Mouse (Mus musculus) lung, postnatal 0 days (tissue): Measurements from ENCODE around the gene Cacna1g. TPM values are rescaled to one million over a fixed set of nuclear protein-coding genes. Genes with fewer than 3 reads are reported as not detected.

Experiments
- ATAC-seq: fragments of 200-750 bp; cut with Nextera tagmentation; 2 replicates; pipeline ENCODE4 v1.8.0; 2017; ENCODE audit warnings: moderate library complexity
- DNase-seq: peaks from one replicate; pipeline ENCODE4 v3.0.0-alpha.2; 2016; ENCODE audit warnings: low spot score
- H3K27ac ChIP-seq: fragments of 300-500 bp; sonication (generic); 2 replicates; pipeline ENCODE4 v1.5.1; 2014; ENCODE audit warnings: antibody characterized with exemption, mild to moderate bottlenecking, low read length, mixed read lengths
- H3K27me3 ChIP-seq: fragments of 300-500 bp; sonication (generic); replicated peaks from 2 replicates; pipeline ENCODE4 v1.6.1; 2014; ENCODE audit warnings: low read length, mixed read lengths; ENCODE audit not compliant: insufficient read depth
- H3K36me3 ChIP-seq: fragments of 300-500 bp; sonication (generic); 2 replicates; pipeline ENCODE4 v1.6.1; 2014; ENCODE audit warnings: low read length, mixed read lengths; ENCODE audit not compliant: insufficient read depth
- H3K4me1 ChIP-seq: fragments of 300-500 bp; sonication (generic); 2 replicates; pipeline ENCODE4 v1.6.1; 2014; ENCODE audit warnings: antibody characterized with exemption, low read depth, low read length, mixed read lengths; ENCODE audit not compliant: insufficient read depth
- H3K4me2 ChIP-seq: fragments of 300-500 bp; sonication (generic); replicated peaks from 2 replicates; pipeline ENCODE4 v1.6.1; 2014; ENCODE audit warnings: low read depth, mild to moderate bottlenecking, low read length, moderate library complexity, mixed read lengths
- H3K4me3 ChIP-seq: fragments of 300-500 bp; sonication (generic); 2 replicates; pipeline ENCODE4 v1.5.1; 2014; ENCODE audit warnings: low read depth, low read length
- H3K9ac ChIP-seq: fragments of 300-500 bp; sonication (generic); replicated peaks from 2 replicates; pipeline ENCODE4 v1.6.1; 2014; ENCODE audit warnings: low read depth, mild to moderate bottlenecking
- H3K9me3 ChIP-seq: fragments of 300-500 bp; sonication (generic); 2 replicates; pipeline ENCODE4 v1.6.1; 2016; ENCODE audit warnings: low read length, mixed read lengths
- CTCF ChIP-seq: IDR thresholded peaks from 2 replicates; pipeline ENCODE4 v1.5.1; 2016; ENCODE audit warnings: antibody characterized with exemption, mild to moderate bottlenecking
- EP300 ChIP-seq: IDR thresholded peaks from 2 replicates; pipeline ENCODE4 v1.6.1; 2016; ENCODE audit warnings: antibody characterized with exemption, mild to moderate bottlenecking, control low read depth
- WGBS: fragments of 180-500 bp; shearing (Covaris S2); extraction: QIAGEN DNeasy Blood & Tissue Kit; methylation state at CpG from one replicate; pipeline ENCODE4 v1.1.7; 2014; 5-methylcytosine and 5-hydroxymethylcytosine counted together
- polyA plus RNA-seq: library from polyadenylated mRNA; unstranded; fragments of >200 nt; fragmentation: Nextera tagmentation; extraction: Ambion mirVana; gene quantifications from 2 replicates; pipeline ENCODE4 v1.2.1, GENCODE M21; 2015

Gene Cacna1g
- polyA plus RNA-seq, 1 experiment from 2014 or later = 1.4 TPM

DNA sequence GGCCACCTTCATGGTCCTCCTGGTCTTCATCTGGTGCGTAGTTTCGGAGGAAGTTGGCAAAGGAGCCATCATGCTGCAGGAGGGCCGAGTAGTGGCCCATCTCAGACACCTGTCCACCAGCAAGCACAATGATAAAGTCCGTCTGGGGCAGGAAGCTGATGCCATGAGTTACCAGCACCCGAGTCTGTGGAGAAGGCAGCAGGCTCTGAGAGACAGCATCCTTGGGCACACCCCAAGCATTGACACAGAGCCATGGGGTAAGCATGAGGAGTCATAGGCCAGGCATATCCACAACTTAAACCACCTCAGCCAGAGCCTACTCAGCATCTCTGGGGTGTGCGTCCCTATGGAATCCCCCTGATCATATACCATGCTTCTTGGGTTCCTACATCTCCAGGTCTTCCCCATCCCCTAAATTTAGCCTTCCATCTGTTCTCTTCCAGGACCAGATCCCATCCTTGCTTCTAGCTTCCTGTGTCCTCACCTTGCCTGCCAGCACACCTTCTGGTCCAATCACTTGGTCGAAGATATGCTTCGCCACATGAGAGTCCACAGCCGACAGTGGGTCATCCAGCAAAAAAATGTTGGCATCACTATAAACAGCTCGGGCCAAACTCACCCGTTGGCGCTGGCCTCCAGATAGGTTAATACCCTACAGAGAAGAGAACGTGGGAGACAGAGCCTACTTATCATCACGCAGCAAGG, 112.7 kb downstream of the Cacna1g start:
- no peak for DNase-seq
- no peak overlapping the region for H3K4me2 ChIP-seq
- ATAC-seq = no peak
- H3K27me3 ChIP-seq = no peaks in the 10 kb centered on the region
- H3K4me1 ChIP-seq = peaks cover 6% of the 10 kb centered on the region; the same call in 1 of the 2 replicates
- no peaks in the 10 kb centered on the region for H3K36me3 ChIP-seq
- no peak overlapping the region for H3K27ac ChIP-seq
- no peak overlapping the region for H3K4me3 ChIP-seq
- H3K9ac ChIP-seq = no peak overlapping the region
- 89% methylated on average over 14 of the region's 14 CpGs for WGBS
- no peaks in the 10 kb centered on the region for H3K9me3 ChIP-seq
- TF ChIP-seq EP300 (no peak), CTCF (no peak)

DNA sequence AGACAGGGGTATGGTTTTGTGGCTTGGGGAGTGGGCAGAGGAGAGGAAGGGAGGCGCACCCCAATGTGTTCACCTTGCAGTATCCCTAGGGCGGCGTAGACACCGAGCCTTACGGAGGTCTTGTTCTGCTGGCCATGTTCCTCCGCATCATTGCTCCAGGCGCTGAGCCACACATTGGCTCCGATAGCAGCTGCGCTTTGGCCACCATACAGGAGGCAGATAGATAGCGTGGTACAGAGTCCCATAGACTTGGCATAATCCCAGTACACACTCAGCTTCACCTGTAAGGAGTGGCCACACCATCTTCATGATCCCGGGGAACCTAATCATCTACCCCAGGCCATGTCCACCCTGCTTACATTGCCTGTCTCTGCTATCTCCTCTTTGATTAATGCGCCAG, 114.8 kb downstream of the Cacna1g start:
- TF ChIP-seq EP300 (no peak), CTCF (no peak)
- DNase-seq (no peak), ATAC-seq (no peak)
- H3K9me3 ChIP-seq = no peaks in the 10 kb centered on the region
- no peak overlapping the region for H3K4me2 ChIP-seq
- H3K27ac ChIP-seq = no peak overlapping the region
- H3K36me3 ChIP-seq = no peaks in the 10 kb centered on the region
- H3K27me3 ChIP-seq = no peaks in the 10 kb centered on the region
- no peaks in the 10 kb centered on the region for H3K4me1 ChIP-seq
- 91% methylated on average over 12 of the region's 12 CpGs for WGBS
- no peak overlapping the region for H3K9ac ChIP-seq
- H3K4me3 ChIP-seq = no peak overlapping the region

Other genes starting within 250 kb of the Cacna1g start
- gene Wfikkn2, start 228.2 kb downstream of the Cacna1g start, polyA plus RNA-seq = 0.46 and 0.60 TPM in 2 replicates
- not detected in 2 replicates for gene Gm21885, start 192.3 kb downstream of the Cacna1g start, polyA plus RNA-seq
- gene Luc7l3, start 152.2 kb downstream of the Cacna1g start, polyA plus RNA-seq = 79.4 and 84.0 TPM in 2 replicates
- 33.3 and 33.6 TPM in 2 replicates for gene Ankrd40, start 146.2 kb downstream of the Cacna1g start, polyA plus RNA-seq
- 8.7 and 10.4 TPM in 2 replicates for gene Abcc3, start 81.2 kb downstream of the Cacna1g start, polyA plus RNA-seq
- gene Spata20, start 12.0 kb upstream of the Cacna1g start, polyA plus RNA-seq = 0.14 TPM in 1 of 2 replicates, not detected in the other
- gene Epn3, start 25.8 kb upstream of the Cacna1g start, polyA plus RNA-seq = 33.2 and 34.5 TPM in 2 replicates
- gene Mycbpap, start 47.5 kb upstream of the Cacna1g start, polyA plus RNA-seq = 3.1 and 4.7 TPM in 2 replicates
- 1.6 and 2.3 TPM in 2 replicates for gene Rsad1, start 75.1 kb upstream of the Cacna1g start, polyA plus RNA-seq
- 23.9 and 29.0 TPM in 2 replicates for gene Chad, start 90.8 kb upstream of the Cacna1g start, polyA plus RNA-seq
- gene Acsf2, start 127.7 kb upstream of the Cacna1g start, polyA plus RNA-seq = 3.2 and 3.4 TPM in 2 replicates
- 72.9 and 75.0 TPM in 2 replicates for gene Lrrc59, start 155.6 kb upstream of the Cacna1g start, polyA plus RNA-seq
- 113 and 118 TPM in 2 replicates for gene Mrpl27, start 179.6 kb upstream of the Cacna1g start, polyA plus RNA-seq
- gene Eme1, start 179.8 kb upstream of the Cacna1g start, polyA plus RNA-seq = 0.87 and 1.0 TPM in 2 replicates
- gene Xylt2, start 203.3 kb upstream of the Cacna1g start, polyA plus RNA-seq = 13.3 and 14.1 TPM in 2 replicates
- gene Gm11541, start 230.3 kb upstream of the Cacna1g start, polyA plus RNA-seq = 0.69 and 1.3 TPM in 2 replicates